Mouse (Mus musculus) skeletal muscle tissue, adult 2 months (tissue): ENCODE results near the gene Rsbn1l.
A peak's percentile ranks its signal among the peaks of the same experiment; 100 is the strongest.
"Not testable (repeated sequence)": the region's sequence is repeated elsewhere in the genome, so short reads cannot be mapped to it uniquely, and the experiment has no call there.

Source experiments
- DNase-seq: peaks from one replicate; pipeline ENCODE4 v3.0.0-alpha.2; 2012; ENCODE audit warnings: low read depth, low spot score

Gene Rsbn1l

DNA sequence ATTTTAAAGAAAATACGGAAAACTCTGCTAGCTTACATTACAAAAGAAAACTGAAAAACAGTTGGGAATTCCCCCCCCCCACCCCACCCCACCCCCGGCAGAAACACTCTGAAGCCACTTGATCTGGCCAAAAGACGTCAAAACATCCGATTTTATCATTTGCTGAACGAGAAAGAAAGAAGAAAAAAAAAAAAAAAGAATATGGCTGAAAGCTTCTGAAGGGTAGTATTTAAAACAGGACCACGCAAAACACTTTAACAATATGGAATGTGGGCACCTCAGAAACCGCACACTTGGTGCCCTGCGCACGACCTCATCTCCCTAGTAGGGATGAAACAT lies 5.7 kb downstream of the Rsbn1l start:
- DNase-seq: no peak

DNA sequence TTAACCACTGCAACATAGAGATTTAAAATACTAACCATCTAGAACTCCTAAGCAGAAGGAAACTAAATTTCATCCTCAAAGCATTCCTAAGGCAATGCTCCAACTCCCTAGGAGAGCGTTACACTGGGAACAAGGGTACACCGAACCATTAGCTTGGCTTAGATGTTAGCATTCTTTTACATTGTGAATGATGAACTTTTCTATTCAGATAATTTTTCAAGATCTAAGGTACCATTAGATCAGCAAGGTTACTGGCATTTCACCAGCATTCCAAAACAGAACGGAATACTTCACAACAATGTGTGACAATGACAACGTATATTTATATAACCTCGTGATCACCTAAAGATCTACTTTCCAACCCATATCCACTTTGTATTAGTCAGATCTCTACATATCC lies 6.1 kb downstream of the Rsbn1l start:
- DNase-seq: no peak

DNA sequence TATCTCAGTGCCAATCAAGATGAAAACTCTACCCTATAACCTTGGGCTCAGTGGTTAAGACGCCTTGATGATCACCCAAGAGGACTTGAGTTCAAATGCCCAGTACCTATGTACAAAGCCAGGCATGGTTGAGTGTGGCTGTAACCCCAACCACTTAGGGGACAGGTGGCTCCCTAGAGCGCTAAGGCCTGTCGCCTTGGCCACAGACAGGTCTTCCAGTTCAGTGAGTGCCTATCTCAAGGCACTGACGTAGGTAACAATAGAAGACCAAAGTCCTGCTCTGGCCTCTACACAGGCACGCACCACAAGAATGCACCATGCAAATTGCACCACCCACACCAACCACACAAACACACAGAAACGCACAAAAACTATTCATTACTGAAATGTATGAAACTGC lies 9.3 kb downstream of the Rsbn1l start:
- no peak for DNase-seq

DNA sequence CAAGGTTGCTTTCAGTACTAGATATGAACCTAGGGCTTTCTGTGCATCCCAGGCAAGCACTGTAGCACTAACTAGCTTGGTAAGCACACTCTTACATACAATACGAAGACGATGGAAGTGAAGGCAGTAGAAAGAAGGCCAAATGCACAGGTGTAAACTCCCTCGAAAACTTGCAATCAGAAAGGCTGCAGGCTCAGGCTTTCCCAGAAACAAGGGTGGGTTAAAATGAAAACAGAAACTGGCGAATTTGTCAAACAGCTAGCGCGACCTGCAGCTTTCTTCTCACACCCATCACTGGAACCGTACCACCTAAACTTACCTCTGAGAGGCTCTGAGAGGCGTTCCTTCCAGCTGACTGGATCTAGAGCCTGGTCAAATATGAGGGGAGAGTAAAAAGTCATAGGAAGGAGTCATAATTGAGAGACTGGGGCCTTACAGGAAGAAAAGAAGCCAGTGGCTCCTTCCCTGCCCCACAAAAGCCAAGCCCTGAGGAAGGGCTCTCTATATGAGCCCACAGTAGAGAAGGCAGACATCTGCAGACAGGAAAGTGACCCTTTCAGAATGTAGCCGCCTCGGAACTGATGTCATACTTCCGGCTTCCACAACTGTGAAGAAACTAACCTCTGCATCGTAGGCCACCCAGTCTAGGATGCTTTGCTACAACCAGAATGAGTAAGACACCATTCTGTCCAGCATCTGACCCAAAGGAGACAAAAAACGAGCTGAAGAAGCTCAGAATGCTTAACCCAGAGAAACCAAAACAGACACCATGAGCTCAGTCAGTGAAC lies 11.0 kb downstream of the Rsbn1l start:
- no peak for DNase-seq

DNA sequence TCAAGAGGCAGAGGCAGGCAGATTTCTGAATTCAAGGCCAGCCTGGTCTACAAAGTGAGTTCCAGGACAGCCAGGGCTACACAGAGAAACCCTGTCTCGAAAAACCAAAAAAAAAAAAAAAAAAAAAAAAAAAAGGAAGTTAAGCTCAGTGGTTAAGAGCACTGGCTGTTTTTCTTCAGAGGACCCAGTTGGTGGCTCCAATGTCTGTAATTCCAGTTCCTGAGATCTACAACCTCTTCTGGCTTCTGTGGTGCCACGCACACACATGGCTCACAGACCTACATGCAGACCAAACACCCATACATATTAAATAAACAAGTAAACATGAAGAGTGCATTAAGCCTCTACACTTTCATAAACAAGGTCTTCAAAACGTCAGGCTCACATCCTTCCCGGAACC lies 12.4 kb downstream of the Rsbn1l start:
- not testable (repeated sequence) for DNase-seq

DNA sequence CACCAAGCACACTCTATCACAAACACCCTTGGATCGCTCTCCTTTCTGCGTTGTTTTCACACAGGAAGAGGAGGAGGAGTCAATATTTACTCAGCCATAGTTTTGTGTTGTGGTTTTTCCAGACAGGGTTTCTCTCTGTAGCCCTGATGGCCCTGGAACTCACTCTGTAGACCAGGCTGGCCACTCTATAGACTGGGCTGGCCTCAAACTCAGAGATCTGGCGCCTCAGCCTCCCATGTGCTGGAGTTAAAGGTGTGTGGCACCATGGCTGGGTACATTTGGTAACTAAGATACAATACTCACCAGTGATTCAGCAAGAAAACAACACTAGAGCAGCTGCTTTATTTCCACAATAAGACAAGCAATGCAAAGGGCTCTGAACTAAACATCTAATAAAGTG lies 13.7 kb downstream of the Rsbn1l start:
- no peak for DNase-seq

DNA sequence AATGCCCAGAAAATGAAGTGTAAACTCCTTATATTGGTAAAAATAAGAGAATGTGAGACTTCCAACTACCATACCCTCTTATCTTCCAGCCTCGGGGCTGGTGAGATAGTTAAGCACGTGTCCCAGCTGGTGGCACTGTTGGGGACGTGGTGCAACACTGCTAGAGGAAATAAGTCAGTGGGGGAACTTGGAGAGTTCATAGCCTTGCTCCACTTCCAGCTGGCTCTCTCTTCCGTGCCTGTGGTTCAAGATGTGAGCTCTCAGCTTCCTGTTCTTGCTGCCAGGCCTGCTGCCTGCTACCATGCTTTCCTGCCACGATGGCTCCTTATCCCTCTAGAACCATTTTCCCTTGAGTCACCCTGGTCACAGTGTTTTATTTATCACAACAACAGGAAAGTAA lies 15.0 kb downstream of the Rsbn1l start:
- DNase-seq: peak; percentile 44

DNA sequence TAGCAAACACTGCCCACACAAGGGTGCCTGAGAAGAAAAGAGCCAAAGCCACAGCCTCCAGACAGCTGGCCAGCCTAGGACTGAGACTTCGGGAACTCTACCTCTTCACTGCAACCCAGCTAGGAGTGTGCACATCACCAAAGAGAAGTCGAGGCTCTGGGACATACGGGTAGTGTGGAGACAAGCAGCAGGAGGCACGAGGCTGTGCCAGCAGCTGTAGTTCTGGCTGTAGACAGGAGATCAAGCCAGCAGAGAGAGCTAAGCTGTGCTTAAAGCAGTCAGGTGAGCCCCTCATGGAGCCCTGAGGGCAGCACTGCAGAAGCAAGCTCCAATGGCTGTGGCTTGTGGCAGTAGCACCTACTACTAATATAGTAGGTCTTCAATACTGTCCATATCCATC lies 15.5 kb downstream of the Rsbn1l start:
- DNase-seq: no peak

DNA sequence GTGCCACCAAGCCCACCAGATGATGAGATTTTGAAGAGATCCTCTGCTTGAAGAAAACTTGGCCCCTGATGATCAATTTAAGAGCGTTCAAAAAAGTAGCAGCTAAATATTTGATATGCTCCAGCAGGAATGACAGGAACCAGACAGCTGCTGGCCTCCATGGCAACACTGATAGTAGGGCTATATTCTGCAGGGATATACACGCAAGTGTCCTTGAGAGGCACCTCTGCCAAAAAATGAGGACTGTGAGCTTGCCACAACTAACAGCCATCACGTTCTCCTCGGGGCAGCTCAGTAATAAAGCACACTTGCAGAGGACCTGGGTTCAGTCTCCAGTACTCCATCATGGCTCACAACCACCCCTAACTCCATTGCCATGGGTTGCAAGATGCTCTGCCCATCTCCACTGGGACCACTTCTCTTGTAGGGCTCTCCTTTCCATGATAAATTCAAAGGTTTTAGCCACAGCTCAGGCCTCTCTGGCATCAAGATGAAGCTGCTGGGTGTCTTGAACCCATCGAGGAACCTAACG lies 16.1 kb downstream of the Rsbn1l start:
- DNase-seq: no peak

DNA sequence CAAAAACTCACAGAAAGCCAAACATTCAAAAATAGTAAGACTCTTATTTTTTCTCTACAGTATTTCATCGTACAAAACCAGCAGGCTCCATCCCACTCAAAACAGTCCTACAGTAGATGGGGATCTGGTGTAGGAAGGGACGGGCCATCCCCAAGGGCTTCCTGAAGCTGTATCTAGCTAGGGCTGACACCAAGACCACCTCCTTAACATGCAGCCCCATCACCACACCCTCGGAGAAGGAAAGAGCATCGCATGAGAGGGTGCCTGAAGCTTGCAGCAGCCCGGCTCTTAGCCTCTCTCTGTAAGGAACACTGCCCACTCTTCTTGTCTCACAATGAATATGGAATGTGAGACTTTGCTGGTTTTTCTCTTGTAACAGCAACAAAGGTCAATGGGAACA lies 17.7 kb downstream of the Rsbn1l start:
- no peak for DNase-seq

DNA sequence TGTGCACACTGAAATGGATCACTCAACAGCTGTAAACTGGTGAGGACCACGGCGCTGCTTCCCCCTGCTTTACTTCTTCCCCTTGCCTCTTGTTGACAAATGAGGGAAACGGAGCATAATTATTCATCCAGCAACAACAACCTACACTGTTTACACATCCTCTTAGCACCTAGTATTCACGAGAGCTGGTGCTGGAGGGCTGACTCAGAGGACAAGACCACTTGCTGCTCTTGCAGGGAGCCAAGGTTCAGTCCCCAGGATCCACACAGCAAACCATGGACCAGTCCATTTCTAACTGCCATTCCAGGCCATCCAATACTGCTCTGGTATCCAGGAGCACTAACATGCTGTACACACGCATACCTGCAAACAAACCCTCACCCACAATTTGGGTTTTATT lies 20.3 kb downstream of the Rsbn1l start:
- no peak for DNase-seq

DNA sequence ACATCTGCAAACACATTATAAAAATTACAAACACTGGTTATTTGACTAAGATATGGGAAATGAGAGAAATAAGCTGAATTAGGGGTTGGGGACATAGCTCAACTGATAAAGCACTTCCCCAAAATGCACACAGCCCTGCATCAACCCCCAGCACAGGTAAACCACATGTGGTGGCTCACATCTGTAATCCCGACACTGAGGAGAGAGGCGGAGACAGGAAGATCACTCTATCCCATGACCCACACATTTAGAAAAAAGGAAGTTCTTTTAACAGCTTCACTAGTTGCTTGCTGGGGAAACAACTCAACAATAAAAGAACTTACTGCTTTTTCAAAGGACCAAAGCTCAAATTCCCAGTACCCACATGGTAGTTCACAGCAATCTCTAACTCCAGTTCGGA lies 23.6 kb downstream of the Rsbn1l start:
- no peak for DNase-seq

DNA sequence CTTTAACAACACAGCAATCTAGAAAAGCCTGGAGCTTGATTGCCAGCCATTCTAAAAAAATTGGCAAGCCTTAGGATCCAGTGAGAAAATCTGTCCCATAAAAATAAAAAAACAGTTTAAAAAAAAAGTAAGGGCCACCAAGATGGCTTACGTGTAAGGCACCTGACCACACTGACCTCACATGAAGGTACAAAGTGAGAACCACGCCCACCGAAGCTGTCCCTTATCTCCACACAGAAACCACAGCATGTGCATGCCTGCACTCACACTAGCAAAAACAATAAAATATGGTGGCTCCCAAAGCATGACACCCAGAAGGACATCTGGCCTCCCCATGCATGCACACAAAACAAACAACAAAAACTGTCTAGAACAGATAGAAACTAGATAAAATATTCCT lies 24.9 kb downstream of the Rsbn1l start:
- no peak for DNase-seq

DNA sequence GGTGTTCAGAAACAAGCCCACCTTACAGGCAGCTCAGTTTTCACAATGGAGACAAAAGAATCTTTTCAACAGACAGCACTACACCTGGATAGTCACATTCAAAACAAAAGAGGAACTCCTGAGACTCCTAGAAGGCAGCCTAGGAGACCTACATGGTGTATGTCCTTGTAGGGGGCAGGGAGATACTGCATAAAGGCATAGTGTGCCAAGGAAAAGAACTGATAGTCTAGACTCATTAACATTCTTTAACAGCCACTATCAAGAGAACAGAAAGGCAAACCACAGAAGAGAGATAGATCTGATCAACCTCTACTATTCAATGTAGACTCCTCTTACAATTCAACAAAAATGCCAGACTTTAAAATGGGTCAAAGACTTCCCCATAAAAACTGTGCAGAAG lies 25.8 kb downstream of the Rsbn1l start:
- no peak for DNase-seq

DNA sequence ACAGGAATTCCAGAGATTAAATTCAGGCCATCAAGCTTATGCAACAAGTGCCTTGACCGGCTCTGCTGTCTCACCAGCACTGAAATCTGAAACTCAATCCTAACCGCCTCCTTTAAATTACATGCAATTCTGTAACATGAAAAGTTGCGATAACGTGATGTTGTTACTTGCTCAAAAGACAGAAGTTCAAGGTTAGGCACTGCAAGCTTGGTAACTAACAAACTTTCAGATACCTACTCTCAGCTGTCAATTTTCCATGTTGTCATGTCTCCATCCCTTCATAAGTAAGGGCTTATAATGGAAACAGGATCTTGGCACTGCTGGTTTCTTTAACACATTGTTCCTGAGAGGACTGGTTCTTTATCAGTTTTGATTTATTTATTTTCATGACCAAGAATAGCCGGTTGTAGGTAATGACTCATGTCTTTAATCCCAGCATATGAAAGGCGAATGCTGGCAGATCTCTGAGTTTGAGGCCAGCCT lies 26.5 kb downstream of the Rsbn1l start:
- DNase-seq: no peak

DNA sequence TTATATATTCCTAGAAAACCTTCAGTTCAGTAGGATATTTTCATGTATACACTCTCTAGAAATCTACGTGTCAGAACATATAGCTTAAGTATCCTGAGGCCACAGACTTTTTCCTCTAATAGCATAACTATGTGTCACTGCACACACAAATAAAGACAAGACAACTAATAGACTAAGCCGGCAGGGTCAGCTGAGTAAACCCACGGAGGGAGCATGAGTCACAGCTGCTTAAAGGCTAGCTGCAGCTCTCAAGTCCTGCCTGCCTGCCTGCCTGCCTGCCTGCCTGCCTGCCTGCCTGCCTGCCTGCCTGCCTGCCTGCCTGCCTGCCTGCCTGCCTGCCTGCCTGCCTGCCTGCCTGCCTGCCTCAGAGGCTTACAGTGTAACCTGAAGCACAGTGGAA lies 30.7 kb downstream of the Rsbn1l start:
- DNase-seq: no peak

DNA sequence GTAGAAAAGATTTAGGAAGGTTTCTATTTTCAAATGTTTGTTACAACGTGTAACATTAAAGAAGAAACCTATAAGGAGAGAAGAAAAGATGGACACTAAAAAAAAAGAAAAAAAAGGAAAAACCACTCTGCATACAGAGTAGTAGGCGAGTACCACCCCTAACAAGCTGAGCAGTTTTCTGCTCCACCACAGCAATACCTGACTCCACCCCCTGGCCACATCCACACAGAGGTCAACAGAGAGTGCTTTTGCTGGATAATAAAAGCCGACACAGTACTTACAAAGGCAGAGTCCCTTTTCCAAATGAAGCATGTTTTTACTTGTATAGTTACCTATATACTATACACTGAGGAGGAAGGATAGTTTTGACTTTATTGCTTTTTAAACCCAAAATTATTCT lies 31.6 kb downstream of the Rsbn1l start:
- DNase-seq: no peak

DNA sequence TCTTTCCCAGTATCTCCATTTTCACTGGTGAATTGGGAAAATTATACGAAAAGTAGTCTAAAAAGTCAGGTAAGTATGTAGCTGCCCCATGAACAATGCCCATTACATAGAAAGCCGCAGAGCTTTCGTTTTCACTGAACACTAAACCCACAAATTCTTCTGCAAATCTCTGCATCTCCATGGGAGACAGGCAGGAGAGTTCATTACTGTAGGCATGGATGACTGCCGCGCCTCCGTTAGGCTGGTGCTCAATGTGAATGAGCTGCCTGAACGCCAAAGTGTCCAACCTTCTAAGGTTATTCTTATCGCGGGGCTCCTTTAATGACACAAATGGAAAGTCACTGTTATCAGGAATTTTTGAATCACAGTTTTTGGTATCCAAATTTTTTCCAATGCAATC lies 36.6 kb downstream of the Rsbn1l start:
- no peak for DNase-seq

DNA sequence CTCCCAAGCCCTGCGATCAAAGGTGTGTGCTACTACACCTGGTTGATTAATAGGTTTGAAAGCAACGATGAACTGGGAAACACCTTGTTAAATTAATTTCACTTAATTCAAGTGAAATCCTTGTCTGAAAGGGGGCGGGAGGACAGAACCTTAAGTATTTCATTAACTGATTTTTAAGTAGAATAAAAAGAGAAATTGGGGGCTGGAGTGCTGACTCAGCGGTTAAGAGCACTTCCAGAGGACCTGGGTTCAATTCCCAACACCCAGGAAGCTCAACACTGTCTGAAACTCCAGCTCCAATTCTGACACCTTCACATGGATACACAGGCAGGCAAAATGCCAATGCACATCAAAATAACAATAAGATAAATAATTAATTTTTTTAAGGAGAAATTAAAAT lies 37.2 kb downstream of the Rsbn1l start:
- DNase-seq: no peak

DNA sequence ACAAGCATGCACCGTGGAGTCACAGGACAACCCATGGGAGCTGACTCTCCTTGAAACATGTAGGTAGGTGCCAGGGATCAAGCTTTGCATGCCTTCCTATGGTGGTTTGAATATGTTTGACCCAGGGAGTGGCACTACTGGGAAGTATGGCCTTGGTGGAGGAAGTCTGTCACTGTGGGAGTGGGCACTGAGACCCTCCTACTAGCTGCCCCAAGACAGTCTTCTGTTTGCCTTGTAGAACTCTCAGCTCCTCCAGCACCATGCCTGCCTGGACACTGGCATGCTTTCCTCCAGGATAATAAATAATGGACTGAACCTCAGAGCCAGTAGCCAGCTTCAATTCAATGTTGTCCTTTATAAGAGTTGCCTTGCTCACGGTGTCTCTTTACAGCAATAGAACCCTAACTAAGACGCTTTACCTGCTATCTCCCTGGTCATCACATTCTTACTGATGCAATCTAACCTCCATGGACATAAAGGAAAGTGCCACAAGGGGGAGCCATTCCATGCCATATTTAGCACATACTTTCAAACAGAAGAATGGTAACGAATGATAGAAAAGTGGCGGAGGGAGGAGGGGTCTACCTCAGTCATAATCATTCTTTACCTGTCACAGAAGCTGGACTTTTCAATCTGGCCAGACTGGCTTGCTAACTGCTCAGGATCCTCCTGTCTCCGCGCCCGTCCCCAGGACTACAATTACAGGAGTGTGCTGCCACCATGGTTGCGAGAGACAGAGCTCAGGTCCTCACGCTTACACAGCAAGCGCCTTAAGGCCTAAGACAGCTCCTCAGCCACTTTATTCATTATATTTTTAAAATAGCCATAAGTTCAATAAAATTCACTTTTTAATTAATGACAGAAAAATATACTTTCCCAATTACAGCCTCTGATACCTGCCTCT lies 42.6 kb downstream of the Rsbn1l start:
- DNase-seq: peak; percentile 34

DNA sequence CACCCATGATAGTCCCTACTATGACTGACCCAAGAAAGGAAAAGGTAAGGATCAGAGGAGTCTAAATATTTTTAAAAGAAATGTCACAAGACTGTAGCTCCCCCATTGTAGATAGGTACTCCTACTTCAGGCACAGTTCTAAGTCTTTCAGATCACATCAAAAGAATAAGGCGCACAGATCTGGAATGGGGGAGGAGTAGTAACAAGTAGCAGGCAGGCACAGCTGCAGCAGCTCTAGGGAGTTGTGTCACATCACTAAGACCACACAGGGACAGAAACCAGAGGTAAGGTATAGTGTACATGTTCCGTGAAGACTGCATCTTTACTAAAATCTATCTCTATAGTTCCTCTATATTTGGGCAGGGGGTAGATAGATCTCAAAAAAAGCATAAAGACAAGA lies 44.5 kb downstream of the Rsbn1l start:
- no peak for DNase-seq

DNA sequence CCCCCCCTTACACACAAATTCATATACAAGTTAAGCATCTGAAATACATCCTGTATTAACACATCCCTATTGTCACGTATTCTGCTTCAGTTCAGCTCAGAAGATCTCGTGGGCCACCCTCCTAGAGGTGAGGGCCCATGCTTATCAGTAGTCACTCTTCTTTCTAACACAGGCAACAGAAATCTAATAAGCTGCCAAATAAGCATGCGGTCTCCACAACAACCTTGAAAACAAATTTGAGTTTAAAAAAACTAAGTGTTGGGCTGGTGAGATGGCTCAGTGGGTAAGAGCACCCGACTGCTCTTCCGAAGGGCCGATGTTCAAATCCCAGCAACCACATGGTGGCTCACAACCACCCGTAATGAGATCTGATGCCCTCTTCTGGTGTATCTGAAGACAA lies 50.0 kb downstream of the Rsbn1l start:
- DNase-seq: no peak

DNA sequence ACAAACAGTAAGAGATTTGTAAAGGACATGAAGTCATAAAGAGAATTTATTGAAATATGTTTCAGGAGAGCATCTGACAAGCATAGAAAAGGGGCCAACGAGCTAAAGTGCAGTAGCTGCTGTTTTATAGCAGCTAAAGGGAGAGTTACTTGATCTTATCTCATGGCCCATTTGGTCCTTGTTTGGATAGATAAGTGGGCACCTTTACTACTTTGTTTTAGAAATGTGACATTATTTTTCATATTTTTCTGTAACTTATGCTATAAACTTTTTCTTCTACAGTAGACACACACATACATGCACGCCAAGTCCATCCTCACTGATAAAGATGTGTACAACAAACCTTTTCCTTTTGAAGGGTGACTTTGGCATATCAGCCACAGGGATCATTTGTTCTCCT lies 50.8 kb downstream of the Rsbn1l start:
- no peak for DNase-seq
